Mouse (Mus musculus) thymus, adult 2 months (tissue): Measurements from ENCODE around the gene Fam126a. TPM values are rescaled to one million over a fixed set of nuclear protein-coding genes. Genes with fewer than 3 reads are reported as not detected.

Source experiments
- DNase-seq: peaks from one replicate; pipeline ENCODE4 v3.0.0; 2021
- H3K27ac ChIP-seq: fragments of 200-500 bp; 2 replicates; pipeline ENCODE4 v1.5.1; 2012; ENCODE audit warnings: low read length, control low read depth; ENCODE audit not compliant: control insufficient read depth, insufficient read depth
- H3K27me3 ChIP-seq: fragments of 200-500 bp; 2 replicates; pipeline ENCODE4 v1.6.1; 2012; ENCODE audit warnings: mild to moderate bottlenecking, low read length, moderate library complexity, mixed read lengths; ENCODE audit not compliant: control insufficient read depth, insufficient read depth
- H3K36me3 ChIP-seq: fragments of 200-500 bp; 2 replicates; pipeline ENCODE4 v1.6.1; 2012; ENCODE audit warnings: mild to moderate bottlenecking, low read length, moderate library complexity; ENCODE audit not compliant: control insufficient read depth, insufficient read depth
- H3K4me1 ChIP-seq: fragments of 200-500 bp; replicated peaks from 2 replicates; pipeline ENCODE4 v1.6.1; 2012; ENCODE audit warnings: low read length; ENCODE audit not compliant: control insufficient read depth, insufficient read depth
- H3K4me3 ChIP-seq: fragments of 200-500 bp; 2 replicates; pipeline ENCODE4 v1.5.1; 2012; ENCODE audit warnings: mild to moderate bottlenecking, low read length, control low read depth, moderate library complexity; ENCODE audit not compliant: control insufficient read depth, insufficient read depth
- CTCF ChIP-seq: fragments of 200-500 bp; IDR thresholded peaks from 2 replicates; pipeline ENCODE4 v1.5.1; 2012; ENCODE audit warnings: mild to moderate bottlenecking, control low read depth, low read length, moderate library complexity, borderline replicate concordance; ENCODE audit not compliant: control insufficient read depth, poor library complexity, insufficient read depth; ENCODE audit errors: extremely low read depth
- POLR2A ChIP-seq: fragments of 200-500 bp; IDR thresholded peaks from 2 replicates; pipeline ENCODE4 v1.6.1; 2012; ENCODE audit warnings: mild to moderate bottlenecking, low read length, control low read depth, moderate library complexity; ENCODE audit not compliant: control insufficient read depth, poor library complexity, insufficient read depth; ENCODE audit errors: extremely low read depth
- WGBS: fragments of 180-500 bp; shearing (Covaris S2); methylation state at CpG from one replicate; pipeline ENCODE4 v1.1.7; 2018; 5-methylcytosine and 5-hydroxymethylcytosine counted together
- polyA plus RNA-seq: library from polyadenylated mRNA; depleted of rRNA; stranded (reverse); fragments of >200 nt; gene quantifications from 2 replicates; pipeline ENCODE4 v1.2.3, GENCODE M21; 2012

The Fam126a gene
- polyA plus RNA-seq, 1 experiment = 4.8 TPM

GRCm38 (mm10) chr5:23921316-23921715 lies 109.2 kb downstream of the Fam126a start:
- no peaks in the 10 kb centered on the region for H3K4me1 ChIP-seq
- no peak for TF ChIP-seq POLR2A
- TF ChIP-seq CTCF = no peak

GRCm38 (mm10) chr5:23919892-23920731 lies 110.4 kb downstream of the Fam126a start:
- Histone ChIP-seq H3K4me3 (no peak overlapping the region), H3K27me3 (no peaks in the 10 kb centered on the region), H3K27ac (no peak overlapping the region), H3K4me1 (no peaks in the 10 kb centered on the region), H3K36me3 (no peaks in the 10 kb centered on the region)
- no peak for DNase-seq
- WGBS = 83% methylated on average over 7 of the region's 7 CpGs
- no peak for TF ChIP-seq CTCF
- TF ChIP-seq POLR2A = no peak

More at GRCm38 (mm10) chr5:23921316-23921715, 109.2 kb downstream of the Fam126a start:
- Histone ChIP-seq H3K27ac (no peak overlapping the region), H3K27me3 (no peaks in the 10 kb centered on the region), H3K36me3 (no peaks in the 10 kb centered on the region), H3K4me3 (no peak overlapping the region)
- no peak for DNase-seq
- 94% methylated on average over 1 of the region's 1 CpGs for WGBS

- Histone ChIP-seq H3K27ac (no peak overlapping the region), H3K36me3 (no peaks in the 10 kb centered on the region), H3K4me1 (no peaks in the 10 kb centered on the region), H3K27me3 (no peaks in the 10 kb centered on the region), H3K4me3 (no peak overlapping the region)
- TF ChIP-seq CTCF (no peak), POLR2A (no peak)
- DNase-seq = no peak
- 98% methylated on average over 1 of the region's 1 CpGs for WGBS
Observed at GRCm38 (mm10) chr5:23917301-23917700, 113.2 kb downstream of the Fam126a start.

GRCm38 (mm10) chr5:23911556-23911955 lies 118.9 kb downstream of the Fam126a start:
- DNase-seq = no peak
- Histone ChIP-seq H3K27ac (no peak overlapping the region), H3K27me3 (no peaks in the 10 kb centered on the region), H3K36me3 (no peaks in the 10 kb centered on the region), H3K4me1 (no peaks in the 10 kb centered on the region), H3K4me3 (no peak overlapping the region)
- 94% methylated on average over 1 of the region's 1 CpGs for WGBS
- TF ChIP-seq POLR2A (no peak), CTCF (no peak)

- no peaks in the 10 kb centered on the region for H3K27me3 ChIP-seq
- 97% methylated on average over 3 of the region's 3 CpGs for WGBS
- H3K27ac ChIP-seq = no peak overlapping the region
- DNase-seq = no peak
- no peaks in the 10 kb centered on the region for H3K36me3 ChIP-seq
- H3K4me1 ChIP-seq = no peaks in the 10 kb centered on the region
- no peak overlapping the region for H3K4me3 ChIP-seq
- TF ChIP-seq CTCF (no peak), POLR2A (no peak)
Observed at GRCm38 (mm10) chr5:23909256-23909655, 121.2 kb downstream of the Fam126a start.

GRCm38 (mm10) chr5:23908486-23909090 lies 121.9 kb downstream of the Fam126a start:
- Histone ChIP-seq H3K27ac (no peak overlapping the region), H3K4me3 (no peak overlapping the region), H3K36me3 (no peaks in the 10 kb centered on the region), H3K4me1 (no peaks in the 10 kb centered on the region), H3K27me3 (no peaks in the 10 kb centered on the region)
- WGBS = 81% methylated on average over 4 of the region's 4 CpGs
- TF ChIP-seq POLR2A = no peak
- no peak for TF ChIP-seq CTCF
- no peak for DNase-seq
